Mouse (Mus musculus) heart, adult 2 months (tissue): ENCODE data around the gene Sez6. TPM values are rescaled to one million over a fixed set of nuclear protein-coding genes. Genes with fewer than 3 reads are reported as not detected.

Source experiments
- DNase-seq, 2 experiments: peaks; one replicate each; pipeline ENCODE4 v3.0.0; 2021
- H3K27ac ChIP-seq: fragments of 200-600 bp; 2 replicates; pipeline ENCODE4 v1.8.1; 2022
- H3K27me3 ChIP-seq: fragments of 200-500 bp; 2 replicates; pipeline ENCODE4 v1.6.1; 2012; ENCODE audit warnings: mild to moderate bottlenecking, low read length, inconsistent platforms, mixed read lengths; ENCODE audit not compliant: control insufficient read depth, insufficient read depth
- H3K36me3 ChIP-seq: fragments of 200-500 bp; 2 replicates; pipeline ENCODE4 v1.6.1; 2012; ENCODE audit warnings: low read length, inconsistent platforms; ENCODE audit not compliant: control insufficient read depth, insufficient read depth
- H3K4me1 ChIP-seq: fragments of 200-500 bp; 2 replicates; pipeline ENCODE4 v1.6.1; 2011; ENCODE audit warnings: low read length; ENCODE audit not compliant: control insufficient read depth, insufficient read depth
- H3K4me3 ChIP-seq: fragments of 200-600 bp; 2 replicates; pipeline ENCODE4 v1.8.1; 2022
- H3K79me2 ChIP-seq: fragments of 200-500 bp; replicated peaks from 2 replicates; pipeline ENCODE4 v1.6.1; 2012; ENCODE audit warnings: mild to moderate bottlenecking, inconsistent platforms, low read length, moderate library complexity, mixed read lengths; ENCODE audit not compliant: control insufficient read depth, insufficient read depth
- H3K9ac ChIP-seq: fragments of 200-500 bp; 2 replicates; pipeline ENCODE4 v1.6.1; 2012; ENCODE audit warnings: low read depth, mild to moderate bottlenecking, control low read depth, inconsistent platforms, low read length, mixed read lengths
- CTCF ChIP-seq: fragments of 200-600 bp; IDR thresholded peaks from 2 replicates; pipeline ENCODE4 v1.8.1; 2022; ENCODE audit warnings: antibody characterized with exemption, mild to moderate bottlenecking, moderate library complexity
- EP300 ChIP-seq: fragments of 200-500 bp; IDR thresholded peaks from 2 replicates; pipeline ENCODE4 v1.6.1; 2011; ENCODE audit warnings: low read depth, low read length, control low read depth; ENCODE audit not compliant: insufficient read depth
- POLR2A ChIP-seq: fragments of 200-500 bp; IDR thresholded peaks from 2 replicates; pipeline ENCODE4 v1.6.1; 2011; ENCODE audit warnings: mild to moderate bottlenecking, low read depth, low read length, control low read depth; ENCODE audit not compliant: insufficient read depth
- WGBS: fragments of 180-500 bp; shearing (Covaris S2); methylation state at CpG from one replicate; pipeline ENCODE4 v1.1.7; 2018; 5-methylcytosine and 5-hydroxymethylcytosine counted together
- intact Hi-C: fragments of 180-260 bp; cut with DNase I; formaldehyde crosslinking; loops from one replicate; pipeline ENCODE4 v1.15.1; 2025
- polyA plus RNA-seq: library from polyadenylated mRNA; depleted of rRNA; stranded (reverse); fragments of >200 nt; gene quantifications from 2 replicates; pipeline ENCODE4 v1.2.3, GENCODE M21; 2012
- total RNA-seq, 2 experiments: library from RNA; stranded (reverse); gene quantifications; 2 replicates each; pipeline ENCODE4 v1.2.3; 2021

Sez6 gene
- total and polyA plus RNA-seq, 3 experiments: 0.68 to 0.80 (median 0.70) TPM

GRCm38 (mm10) chr11:77982441-77982905 is 51.9 kb downstream of the Sez6 start, which contains the start of gene Phf12:
Gene Phf12 (plus strand): TSS chr11:77982754.
- peak within 1 kb of the TSS; percentile 90 for H3K27ac ChIP-seq
- no peaks in the 10 kb centered on the region for H3K79me2 ChIP-seq
- TF ChIP-seq POLR2A (peak; percentile 67), EP300 (peak; percentile 1; the same call in 1 of the 2 replicates), CTCF (no peak)
- peak within 1 kb of the TSS; percentile 58 for H3K4me3 ChIP-seq
- H3K9ac ChIP-seq: peak within 1 kb of the TSS; percentile 84
- DNase-seq: peak; percentile 100
- H3K4me1 ChIP-seq: peaks cover 1% of the 10 kb centered on the region; the same call in 1 of the 2 replicates
- intact Hi-C loops: no loop called here
- H3K27me3 ChIP-seq: no peaks in the 10 kb centered on the region
- peaks cover 12% of the 10 kb centered on the region; the same call in 1 of the 2 replicates for H3K36me3 ChIP-seq
- under 1% methylated on average over 62 of the region's 62 CpGs for WGBS

DNA sequence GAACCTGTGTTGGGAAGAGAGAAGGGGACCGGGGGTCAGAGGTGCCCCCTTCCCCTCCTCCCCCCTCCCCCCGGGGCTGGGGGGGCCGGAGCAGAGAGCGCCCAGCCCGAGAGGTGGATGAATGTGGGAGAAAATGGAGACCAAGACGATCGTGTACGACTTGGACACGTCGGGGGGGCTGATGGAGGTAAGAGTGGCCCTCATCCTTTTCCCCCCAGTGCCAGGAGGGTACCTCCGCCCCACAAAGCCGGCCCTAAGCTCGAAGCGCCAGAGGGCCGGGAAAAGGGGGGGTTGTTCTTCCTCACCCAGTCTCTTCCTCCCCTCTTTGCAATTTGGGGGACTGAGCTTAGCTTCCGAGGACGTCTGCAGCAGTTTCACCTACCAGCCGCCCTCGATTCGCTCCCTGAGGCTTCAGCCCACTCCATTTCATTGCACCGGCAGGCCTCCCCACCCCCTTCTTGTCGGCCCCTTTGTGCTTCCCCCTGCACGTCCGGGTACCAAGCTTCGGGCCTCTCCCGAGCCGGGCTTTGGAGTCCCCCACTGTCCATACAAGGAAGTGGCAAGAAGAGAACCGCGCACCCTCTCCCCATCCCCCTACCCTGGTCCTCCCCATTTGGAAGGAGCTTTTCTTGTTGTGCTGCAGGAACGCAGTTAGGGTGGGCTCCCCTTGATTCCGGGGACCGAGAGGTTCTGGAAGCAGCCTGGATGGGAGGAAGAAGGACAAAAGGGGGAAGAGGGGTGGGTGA is 52.8 kb downstream of the Sez6 start:
- H3K4me1 ChIP-seq: peaks cover 1% of the 10 kb centered on the region; the same call in 1 of the 2 replicates
- peak overlapping the region; percentile 85 for H3K27ac ChIP-seq
- H3K79me2 ChIP-seq: no peaks in the 10 kb centered on the region
- peak overlapping the region; percentile 84 for H3K9ac ChIP-seq
- no peaks in the 10 kb centered on the region for H3K27me3 ChIP-seq
- TF ChIP-seq POLR2A (no peak), EP300 (no peak), CTCF (no peak)
- intact Hi-C loops: no loop called here
- WGBS: under 1% methylated on average over 31 of the region's 32 CpGs
- DNase-seq: peak; percentile 62 to 64
- H3K36me3 ChIP-seq: peaks cover 13% of the 10 kb centered on the region; the same call in 1 of the 2 replicates
- peak overlapping the region; percentile 56 for H3K4me3 ChIP-seq

DNA sequence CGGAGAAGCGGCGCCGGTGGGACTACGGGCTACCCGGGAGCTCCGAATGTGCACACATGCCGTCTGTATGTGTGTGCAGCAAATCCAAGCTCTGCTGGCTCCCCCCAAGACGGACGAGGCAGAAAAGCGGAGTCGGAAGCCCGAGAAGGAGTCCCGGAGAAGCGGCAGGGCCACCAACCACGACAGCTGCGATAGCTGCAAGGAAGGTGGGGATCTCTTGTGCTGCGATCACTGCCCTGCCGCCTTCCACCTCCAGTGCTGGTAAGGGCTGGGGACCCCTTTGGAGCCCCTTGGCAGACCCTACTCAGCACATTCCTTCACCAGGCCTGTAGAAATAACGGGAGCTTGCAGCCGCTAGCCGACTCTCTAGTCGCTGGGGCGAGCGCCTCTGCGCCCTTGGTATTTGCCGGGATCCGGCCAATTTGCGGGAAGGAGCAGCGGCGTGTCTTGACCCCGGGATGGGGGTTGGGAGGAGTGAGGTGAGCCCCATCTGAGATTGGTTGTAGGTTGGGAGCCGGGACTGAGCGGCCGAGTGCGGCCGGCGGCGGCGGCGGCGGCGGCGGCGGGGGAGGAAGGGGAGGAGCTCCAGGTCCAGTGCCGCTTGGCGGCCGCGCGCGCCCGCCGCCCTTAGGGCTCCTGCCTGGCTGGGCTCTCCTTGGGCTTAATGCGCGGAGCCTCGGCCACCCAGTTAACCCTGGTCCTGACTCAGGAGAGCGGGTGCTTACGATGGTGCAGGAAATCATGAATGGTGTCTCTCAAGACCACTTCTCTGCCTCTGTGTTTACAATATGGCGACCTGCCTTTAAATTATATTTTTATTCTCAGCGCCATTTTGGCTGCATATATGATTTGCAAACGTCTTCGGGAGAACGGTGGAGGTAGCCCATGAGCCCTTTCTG is 53.6 kb downstream of the Sez6 start:
- H3K4me1 ChIP-seq: peaks cover 6% of the 10 kb centered on the region
- no peaks in the 10 kb centered on the region for H3K79me2 ChIP-seq
- peaks cover 20% of the 10 kb centered on the region for H3K36me3 ChIP-seq
- intact Hi-C loops: loop anchor here (2.0 kb wide), 2 partner anchors 37 to 193 kb away; partner anchors contain the start of genes Nek8 and Tlcd1
- TF ChIP-seq CTCF (peak; percentile 23; the same call in 1 of the 2 replicates), POLR2A (peak; percentile 69), EP300 (peak; percentile 40; the same call in 1 of the 2 replicates)
- peak overlapping the region; percentile 56 for H3K4me3 ChIP-seq
- DNase-seq: peak; percentile 80 to 85
- WGBS: under 1% methylated on average over 48 of the region's 63 CpGs
- peak overlapping the region; percentile 84 for H3K9ac ChIP-seq
- H3K27ac ChIP-seq: peak overlapping the region; percentile 85
- no peaks in the 10 kb centered on the region for H3K27me3 ChIP-seq

DNA sequence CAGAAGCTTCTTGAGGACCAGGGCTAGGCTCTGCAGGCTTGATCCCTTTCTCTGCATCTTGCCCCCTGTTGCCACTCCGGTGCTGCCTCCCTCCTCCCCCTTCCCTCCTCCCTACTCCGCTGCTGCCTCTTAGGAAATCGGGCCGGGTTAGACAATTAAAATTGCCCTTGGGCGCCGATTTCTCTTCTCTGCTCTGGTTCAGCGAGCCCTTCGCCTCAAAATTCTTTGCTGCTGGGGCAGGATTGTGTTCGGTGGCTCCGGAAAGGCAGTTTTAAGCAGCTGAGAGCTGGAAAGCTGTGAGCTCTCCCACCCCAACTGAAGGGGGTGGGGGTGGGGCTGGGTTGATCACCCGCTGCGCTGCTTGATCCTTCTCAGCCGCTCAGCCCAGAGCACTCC is 54.2 kb downstream of the Sez6 start:
- peaks cover 7% of the 10 kb centered on the region for H3K4me1 ChIP-seq
- H3K27me3 ChIP-seq: no peaks in the 10 kb centered on the region
- DNase-seq: peak; percentile 72 to 73
- peak overlapping the region; percentile 56 for H3K4me3 ChIP-seq
- H3K79me2 ChIP-seq: no peaks in the 10 kb centered on the region
- TF ChIP-seq CTCF: no peak
- TF ChIP-seq EP300: no peak
- TF ChIP-seq POLR2A: no peak
- intact Hi-C loops: loop anchor here (2.0 kb wide), 2 partner anchors 36 to 192 kb away; partner anchors contain the start of genes Nek8 and Tlcd1
- peaks cover 26% of the 10 kb centered on the region for H3K36me3 ChIP-seq
- under 1% methylated on average over 13 of the region's 13 CpGs for WGBS
- H3K27ac ChIP-seq: peak overlapping the region; percentile 85
- peak overlapping the region; percentile 84 for H3K9ac ChIP-seq

- Histone ChIP-seq H3K79me2 (no peaks in the 10 kb centered on the region), H3K4me3 (peak overlapping the region; percentile 56; the same call in 1 of the 2 replicates), H3K27me3 (no peaks in the 10 kb centered on the region), H3K9ac (no peak overlapping the region; the same call in 1 of the 2 replicates), H3K27ac (peak overlapping the region; percentile 85), H3K36me3 (peaks cover 26% of the 10 kb centered on the region), H3K4me1 (peaks cover 7% of the 10 kb centered on the region)
- intact Hi-C loops: loop anchor here (2.0 kb wide), 2 partner anchors 35 to 191 kb away; partner anchors contain the start of genes Nek8 and Tlcd1
- TF ChIP-seq POLR2A (no peak), EP300 (no peak), CTCF (no peak)
- 62% methylated on average over 3 of the region's 3 CpGs for WGBS
- no peak for DNase-seq
Measured at GRCm38 (mm10) chr11:77985541-77986065, 55.0 kb downstream of the Sez6 start.
